Mouse (Mus musculus) layer of hippocampus, adult 9-10 months (tissue): ENCODE results near the gene Dpt.
"Not testable (repeated sequence)": the region's sequence is repeated elsewhere in the genome, so short reads cannot be mapped to it uniquely, and the experiment has no call there.

Experiments
- DNase-seq: peaks from one replicate; pipeline ENCODE4 v3.0.0; 2022; ENCODE audit warnings: low spot score

The Dpt gene

DNA sequence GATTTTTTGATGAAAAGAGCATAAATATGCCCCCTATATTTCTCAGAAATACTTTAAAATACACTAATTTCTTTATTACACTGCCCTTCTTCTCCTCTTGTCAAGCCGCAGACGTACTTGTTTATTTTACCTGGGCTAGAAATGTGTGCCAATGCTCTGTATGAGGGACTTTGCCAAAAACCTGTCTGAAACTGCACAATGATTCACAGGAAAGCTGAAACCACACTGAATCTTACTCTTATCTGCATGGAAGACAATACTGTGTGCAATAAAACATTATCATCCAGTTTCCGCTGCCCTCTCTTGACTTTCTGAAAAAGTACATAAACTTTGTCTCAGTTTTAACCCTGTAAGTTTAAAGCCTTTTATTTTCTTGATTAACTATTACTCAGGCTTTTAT is 20.9 kb downstream of the Dpt start:
- no peak for DNase-seq

DNA sequence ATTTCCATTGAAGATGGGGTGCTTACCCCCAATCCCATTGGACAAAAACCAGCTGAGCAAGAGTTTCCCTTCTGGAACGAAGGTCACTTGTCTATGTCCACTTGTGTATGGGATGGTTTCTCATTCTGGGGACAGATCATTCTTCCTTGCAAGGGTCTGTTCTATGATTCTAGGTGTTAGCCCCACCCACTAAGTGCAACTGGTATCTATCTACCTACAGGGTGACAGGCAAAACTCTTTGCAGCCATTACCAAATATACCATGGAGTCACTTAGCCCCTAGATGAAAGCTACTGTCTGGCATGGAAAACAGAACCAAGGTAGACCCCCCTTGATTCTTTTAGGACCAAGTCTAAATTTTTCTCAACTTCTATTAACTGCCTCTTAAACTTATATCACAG is 24.9 kb downstream of the Dpt start:
- no peak for DNase-seq

DNA sequence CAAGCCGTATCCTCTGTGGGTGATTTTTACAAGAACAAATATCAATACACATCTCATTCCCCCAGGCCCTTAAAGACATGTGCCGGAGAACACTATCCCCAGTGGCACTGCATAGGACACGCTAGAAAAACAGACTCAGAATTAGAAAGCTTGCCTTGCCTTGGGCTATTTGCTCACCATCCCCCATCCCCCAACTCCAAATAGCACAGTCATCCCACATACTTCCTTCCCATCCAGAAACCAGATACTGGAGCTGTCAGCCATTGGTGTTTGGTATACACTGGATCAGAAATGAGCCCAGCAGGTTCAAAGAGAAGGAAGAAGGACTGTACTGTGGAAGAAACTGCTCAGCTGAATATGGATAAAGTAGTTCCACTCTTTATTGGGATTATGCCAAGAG is 25.4 kb downstream of the Dpt start:
- DNase-seq = no peak

GRCm38 (mm10) chr1:164822268-164822667 is 25.8 kb downstream of the Dpt start:
- DNase-seq = no peak

DNA sequence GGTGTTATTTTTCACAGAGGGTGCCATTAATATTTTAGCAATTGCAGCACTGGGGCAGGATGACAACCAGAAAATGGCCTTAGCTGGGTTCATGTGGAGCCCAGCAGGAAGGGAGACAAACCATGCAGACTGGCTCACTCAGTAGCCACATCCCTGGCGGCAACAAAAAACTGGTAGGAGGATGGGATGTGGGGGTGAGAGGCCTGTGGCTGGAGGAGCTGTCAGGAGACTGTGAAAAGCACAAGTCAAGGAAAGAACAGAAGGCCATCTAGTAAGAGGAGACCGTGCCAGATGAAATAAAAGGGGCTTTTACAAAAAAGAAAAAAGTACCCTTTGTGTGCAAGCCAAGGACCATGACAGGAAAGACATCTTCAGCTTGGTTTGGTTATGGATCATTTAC is 28.5 kb downstream of the Dpt start:
- no peak for DNase-seq

- no peak for DNase-seq
These were observed 33.4 kb downstream of the Dpt start for GRCm38 (mm10) chr1:164829881-164830280.

GRCm38 (mm10) chr1:164832459-164832858 is 36.0 kb downstream of the Dpt start:
- no peak for DNase-seq

DNA sequence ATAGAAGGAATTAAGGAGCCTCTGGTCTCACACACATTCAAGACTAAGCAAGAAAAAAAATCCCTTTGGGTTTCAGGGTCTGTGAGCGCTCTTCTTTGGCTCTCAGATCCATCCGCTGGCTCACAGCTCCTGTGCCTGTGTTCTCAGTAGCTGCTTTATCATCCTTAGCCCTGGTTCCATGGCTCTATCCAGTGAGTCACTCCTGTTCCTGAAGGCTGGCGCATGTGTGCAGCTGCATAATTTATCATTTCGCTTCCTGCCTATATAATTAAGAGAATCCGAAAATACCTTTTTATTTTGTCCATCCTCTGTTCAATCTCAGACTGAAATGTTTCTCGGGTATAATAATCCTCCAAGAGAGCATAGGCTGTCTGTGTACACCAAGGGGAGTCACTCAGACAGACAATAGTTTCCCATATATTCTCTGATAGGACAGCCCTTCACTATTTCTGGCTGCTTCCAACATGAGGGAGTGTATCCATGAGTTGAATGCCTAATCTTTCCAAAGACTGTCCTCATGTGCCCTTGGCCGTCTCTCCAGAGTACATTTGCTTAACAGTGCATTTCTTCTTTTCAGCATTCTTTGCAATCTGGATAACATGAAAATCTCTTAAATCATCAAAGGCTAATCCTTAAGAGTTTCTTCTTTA is 52.3 kb downstream of the Dpt start:
- peak; percentile 10 for DNase-seq

- DNase-seq = not testable (repeated sequence)
These were observed 59.3 kb downstream of the Dpt start for GRCm38 (mm10) chr1:164855700-164856099.

DNA sequence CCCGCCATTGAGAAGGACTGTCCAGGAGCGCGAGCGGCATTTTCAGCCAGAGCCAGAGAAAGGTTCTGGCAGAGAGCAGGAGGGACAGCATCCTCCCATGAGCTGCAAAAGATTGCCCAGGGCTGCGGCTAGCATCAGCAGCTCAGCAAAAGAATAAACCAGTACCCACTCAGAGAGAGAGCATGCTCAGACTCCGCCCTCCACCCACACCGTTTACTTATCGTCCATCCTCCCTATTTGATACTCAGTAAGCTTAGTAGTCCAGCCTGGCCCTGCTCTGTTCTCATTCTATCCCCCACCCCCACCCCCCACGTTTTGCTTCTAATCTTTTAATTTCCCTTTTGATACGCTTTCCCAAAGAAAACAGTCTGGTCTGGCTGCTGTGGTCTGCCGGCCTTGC is 63.5 kb downstream of the Dpt start:
- DNase-seq = no peak

DNA sequence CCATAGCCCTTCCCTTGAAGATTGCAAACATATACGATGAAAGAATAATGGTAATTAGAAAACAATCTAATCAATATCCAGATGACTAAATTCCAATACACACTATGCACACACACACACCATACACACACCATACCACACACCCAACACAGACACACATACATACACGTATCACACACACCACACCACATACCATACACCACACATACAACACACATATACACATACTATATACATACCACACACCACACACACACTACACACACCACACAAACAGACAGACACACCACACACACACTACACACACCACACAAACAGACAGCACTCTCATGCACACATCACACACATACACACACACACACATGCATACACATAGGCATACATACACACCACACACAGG is 64.3 kb downstream of the Dpt start:
- DNase-seq = no peak

- DNase-seq = no peak
These were observed 65.1 kb downstream of the Dpt start for GRCm38 (mm10) chr1:164861501-164861900.

DNA sequence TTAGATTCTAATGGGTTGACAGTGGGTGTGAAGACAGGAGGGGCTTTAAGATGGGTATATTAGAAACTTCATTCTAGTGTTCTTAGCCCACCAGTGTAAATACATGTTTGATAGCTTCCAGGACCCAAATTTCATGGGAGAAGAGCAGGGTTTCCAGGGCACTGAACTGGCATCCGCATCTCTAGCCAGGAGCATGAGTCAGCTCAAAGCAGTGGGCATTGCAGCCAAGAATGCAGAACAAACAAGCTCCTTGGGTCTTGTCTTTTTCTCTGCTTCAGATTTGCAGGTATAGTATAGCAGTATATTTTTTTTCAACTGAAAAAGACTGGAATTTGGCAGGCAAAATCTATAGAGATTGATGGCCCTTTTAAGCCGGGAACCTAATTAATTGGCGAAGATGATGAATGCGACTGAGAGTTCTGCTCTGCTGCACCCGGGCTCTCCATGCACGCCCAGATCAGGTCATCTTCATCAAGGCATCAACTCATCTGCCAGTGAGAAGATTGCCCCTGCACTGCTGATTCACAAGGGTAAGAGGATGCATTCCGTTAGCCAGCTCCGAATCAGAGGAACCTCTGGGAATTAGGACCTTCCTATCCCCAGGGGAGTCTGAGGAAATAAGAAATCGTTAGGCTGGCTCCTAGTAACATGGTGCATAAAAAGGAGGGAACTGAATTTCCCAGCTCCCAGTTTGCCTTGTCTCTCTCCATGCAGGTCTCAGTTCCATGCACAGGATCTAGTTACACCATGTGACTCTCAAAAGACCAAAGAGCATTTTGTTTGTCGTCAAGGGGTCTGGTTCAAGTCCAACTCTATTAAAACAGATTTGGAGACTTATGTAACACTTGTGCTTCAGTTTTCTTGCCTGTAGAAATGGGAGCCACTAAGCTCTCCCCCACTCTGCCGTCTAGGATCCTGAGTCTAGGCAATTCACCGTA is 66.8 kb downstream of the Dpt start:
- DNase-seq = no peak

GRCm38 (mm10) chr1:164864666-164865065 is 68.2 kb downstream of the Dpt start:
- no peak for DNase-seq

- no peak for DNase-seq
These were observed 74.2 kb downstream of the Dpt start for GRCm38 (mm10) chr1:164870694-164871093.
